Comparison of ENCODE assay signal across 10 mouse cellular contexts in genomic region chr3:54360897-54361296, GRCm38 (mm10). TPM values are rescaled to one million over a fixed set of nuclear protein-coding genes. Genes with fewer than 3 reads are reported as not detected.
DNase-seq lines count a peak whose midpoint lies in the region; ATAC-seq and TF ChIP-seq lines count a peak whose summit lies in the region.
"Had no signal": no experiment of that assay in that cellular context is flagged by ENCODE, and none has a peak within 500 bp of the region (broad histone marks: within the 10 kb centered on the region; RNA-seq: fewer than 3 reads in every experiment).

TSS of gene Postn (plus strand) at chr3:54361109.

- H3K4me1 ChIP-seq in liver, postnatal 0 days (ENCODE audit: insufficient read depth) = no peaks in the 10 kb centered on the region

- no peak within 1 kb of the TSS for H3K9ac ChIP-seq in liver, postnatal 0 days (replicated peaks)

- ATAC-seq in liver, postnatal 0 days = no peak
- ATAC-seq in CD4-positive, CD25-positive, alpha-beta regulatory T cell, adult 4 months = no peak

- TF ChIP-seq POLR2A in brain, embryonic 14.5 days (IDR thresholded peaks at IDR 0.05; ENCODE audit: borderline replicate concordance, extremely low read depth, insufficient read depth, insufficient read length, poor library complexity, severe bottlenecking) = no peak

- H3K9me3 ChIP-seq in liver, postnatal 0 days (ENCODE audit: low read length) = no peaks in the 10 kb centered on the region

- H3K4me2 ChIP-seq in liver, postnatal 0 days (ENCODE audit: low read depth, low read length) = no peak within 1 kb of the TSS

- whole genome bisulfite sequencing in liver, postnatal 0 days (ENCODE audit: insufficient replicate concordance) = 25% methylated on average over 6 of the region's 6 CpGs

- no peaks in the 10 kb centered on the region for H3K36me3 ChIP-seq in liver, postnatal 0 days (replicated peaks; ENCODE audit: insufficient read depth, low read length)

- intact Hi-C loops in heart, postnatal 25 days (cut with DNase I) = no loop called here

- H3K4me3 ChIP-seq in liver, postnatal 0 days (ENCODE audit: low read depth, low read length) = no peak within 1 kb of the TSS

- no peaks in the 10 kb centered on the region for H3K27me3 ChIP-seq in liver, postnatal 0 days (ENCODE audit: insufficient read depth, low read length)

- TF ChIP-seq EP300 in liver, postnatal 0 days (IDR thresholded peaks at IDR 0.05; ENCODE audit: low read depth) = no peak

- peak; percentile 31 for DNase-seq in kidney, postnatal 10 days
- no peak for DNase-seq in kidney, adult 18-20 months
- DNase-seq in brain, embryonic 14.5 days (ENCODE audit: low read depth) = no peak
- DNase-seq in heart, postnatal 25 days (ENCODE audit: low spot score) = no peak
- peak; percentile 14 for DNase-seq in liver, postnatal 0 days
- no peak for DNase-seq in layer of hippocampus, adult 8-10 months (ENCODE audit: low spot score in 2 of 2)
- no peak for DNase-seq in cerebellum, postnatal 25 days

- no peak for TF ChIP-seq CTCF in brain, embryonic 14.5 days (IDR thresholded peaks at IDR 0.05; ENCODE audit: borderline replicate concordance, extremely low read depth, insufficient read depth, insufficient read length)
- TF ChIP-seq CTCF in liver, postnatal 0 days (IDR thresholded peaks at IDR 0.05; ENCODE audit: low read depth) = no peak

- no peak within 1 kb of the TSS for H3K27ac ChIP-seq in liver, postnatal 0 days (ENCODE audit: low read depth)
- H3K27ac ChIP-seq: macrophage had no signal

RNA-seq across cellular contexts. Expression of gene Postn, which starts in this region (rescaled TPM):
- 28.9 and 31.0 TPM in 2 replicates for polyA plus RNA-seq in brain, embryonic 14.5 days (2012; rRNA removed)
- 10 to 100 TPM; 28.1 to 33.8 TPM for total RNA-seq in heart, postnatal 25 days (2021)
- polyA plus RNA-seq in liver, postnatal 0 days (2015; fragmentation: Nextera tagmentation; extraction: Ambion mirVana) = 23.7 and 24.8 TPM in 2 replicates
- 1 to 10 TPM; 1.2 to 2.3 (median 1.4) TPM for total RNA-seq in layer of hippocampus, adult 8-10 months (2022)
- polyA plus RNA-seq in CD4-positive, CD25-positive, alpha-beta regulatory T cell, adult 4 months (2017; shearing (Covaris generic)) = not detected
- total RNA-seq: MEL had no signal

Comparison
In these comparisons a context has a peak if more than half of its experiments do, and no peak if none do; other contexts are left out.
1. RNA of gene Postn (total RNA-seq): 28.1 to 33.8 TPM in heart, postnatal 25 days; 1.2 to 2.3 TPM in layer of hippocampus, adult 8-10 months; every median in the first group is over 4 times any median in the second.
2. RNA of gene Postn (polyA plus RNA-seq): 28.9 to 31.0 TPM in brain, embryonic 14.5 days and 23.7 to 24.8 TPM in liver, postnatal 0 days; not detected in CD4-positive, CD25-positive, alpha-beta regulatory T cell, adult 4 months; every median in the first group is over 10 times any median in the second.
3. DNase-seq: peak in kidney, postnatal 10 days (single experiment) and liver, postnatal 0 days (single experiment); none in kidney, adult 18-20 months (single experiment), brain, embryonic 14.5 days (single experiment), heart, postnatal 25 days (single experiment), layer of hippocampus, adult 8-10 months (0 of 2) and cerebellum, postnatal 25 days (0 of 2).